Mouse (Mus musculus) megakaryocyte-erythroid progenitor cell, adult 5-6 weeks (primary cell): Measurements from ENCODE around the gene Agxt2. TPM values are rescaled to one million over a fixed set of nuclear protein-coding genes. Genes with fewer than 3 reads are reported as not detected.
A peak's percentile ranks its signal among the peaks of the same experiment; 100 is the strongest.

Experiments
- ATAC-seq: replicated peaks from 2 replicates; pipeline ENCODE4 v1.8.0; 2016; ENCODE audit warnings: mild to moderate bottlenecking, inconsistent platforms; ENCODE audit not compliant: severe bottlenecking, poor library complexity, low FRiP score, low TSS enrichment
- total RNA-seq, 2 experiments: library from RNA; stranded (forward) in 1 of 2; stranded (reverse) in 1 of 2; fragments of 200-1000, 215-1000 nt in 1 of 2; fragments of >200 nt in 1 of 2; fragmentation: Nextera tagmentation in 1 of 2; gene quantifications; 2 replicates each; pipeline ENCODE4 v1.2.3; 2014 to 2017

The Agxt2 gene
- not detected in 2 replicates for total RNA-seq (2014; fragmentation: Nextera tagmentation)
- not detected in 2 replicates for total RNA-seq (2017)

DNA sequence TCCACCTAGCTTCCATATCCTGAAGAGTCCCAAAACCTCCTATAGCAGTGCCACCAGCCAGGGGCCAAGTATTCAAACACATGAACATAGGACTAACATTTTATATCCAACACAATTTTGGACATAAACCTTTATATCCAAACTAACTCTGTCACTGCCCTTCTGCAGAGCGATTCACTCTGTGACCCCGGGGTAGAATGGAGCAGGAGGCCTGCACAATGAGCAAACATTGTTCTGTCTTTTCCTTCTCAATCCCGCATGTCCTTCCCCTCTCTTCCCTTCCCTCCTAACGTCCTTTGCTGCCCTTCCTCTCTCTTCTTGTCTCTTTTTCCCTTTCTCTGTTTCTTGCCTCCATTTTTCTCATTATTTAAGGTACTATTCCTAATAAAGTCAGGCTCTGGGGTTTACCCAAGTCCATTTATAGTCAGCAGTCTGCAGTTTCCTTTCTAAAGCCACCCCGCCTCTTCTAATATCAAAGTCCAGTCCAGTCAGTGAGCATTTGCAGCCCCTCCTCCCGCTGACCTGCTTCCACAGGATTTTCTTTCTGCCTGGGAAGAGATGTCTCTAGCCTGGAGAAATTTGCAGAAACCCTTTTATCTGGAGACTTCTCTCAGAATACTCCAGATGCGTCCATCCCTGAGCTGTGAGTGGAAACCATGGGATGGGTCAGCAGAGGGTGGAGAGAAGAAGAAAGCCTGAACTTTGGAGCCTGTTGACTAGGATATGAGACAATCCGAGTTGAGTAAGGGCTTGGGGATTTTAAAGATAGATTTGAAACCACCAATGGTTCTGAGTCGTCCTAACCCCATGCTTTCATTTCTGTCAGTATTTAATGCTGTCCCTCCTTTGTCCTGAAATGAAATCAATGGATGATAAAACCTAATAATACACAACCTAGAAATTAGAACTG lies at the start of gene Agxt2:
TSS of gene Agxt2 (plus strand) at position 494 of the 910 bp plus-strand sequence.
- ATAC-seq = no peak

DNA sequence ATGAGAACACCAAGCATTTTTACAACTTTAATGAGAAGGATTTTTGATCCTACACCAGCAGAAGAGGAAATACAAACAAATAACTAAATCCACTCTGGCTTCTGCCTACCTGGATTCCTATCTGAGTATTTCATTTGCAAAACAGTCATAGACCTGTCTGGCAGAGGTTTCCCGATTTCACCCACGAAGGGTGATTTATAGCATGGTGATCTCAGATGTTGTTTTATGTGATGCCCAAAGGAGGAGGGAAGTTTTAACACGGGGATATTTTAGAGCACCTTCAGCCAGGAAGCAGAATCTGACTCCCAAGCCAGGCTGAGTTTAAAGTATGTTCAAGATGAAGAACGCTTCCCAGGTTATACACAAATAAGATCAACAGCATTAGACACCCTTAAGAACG lies 46.5 kb upstream of the Agxt2 start:
- no peak for ATAC-seq

DNA sequence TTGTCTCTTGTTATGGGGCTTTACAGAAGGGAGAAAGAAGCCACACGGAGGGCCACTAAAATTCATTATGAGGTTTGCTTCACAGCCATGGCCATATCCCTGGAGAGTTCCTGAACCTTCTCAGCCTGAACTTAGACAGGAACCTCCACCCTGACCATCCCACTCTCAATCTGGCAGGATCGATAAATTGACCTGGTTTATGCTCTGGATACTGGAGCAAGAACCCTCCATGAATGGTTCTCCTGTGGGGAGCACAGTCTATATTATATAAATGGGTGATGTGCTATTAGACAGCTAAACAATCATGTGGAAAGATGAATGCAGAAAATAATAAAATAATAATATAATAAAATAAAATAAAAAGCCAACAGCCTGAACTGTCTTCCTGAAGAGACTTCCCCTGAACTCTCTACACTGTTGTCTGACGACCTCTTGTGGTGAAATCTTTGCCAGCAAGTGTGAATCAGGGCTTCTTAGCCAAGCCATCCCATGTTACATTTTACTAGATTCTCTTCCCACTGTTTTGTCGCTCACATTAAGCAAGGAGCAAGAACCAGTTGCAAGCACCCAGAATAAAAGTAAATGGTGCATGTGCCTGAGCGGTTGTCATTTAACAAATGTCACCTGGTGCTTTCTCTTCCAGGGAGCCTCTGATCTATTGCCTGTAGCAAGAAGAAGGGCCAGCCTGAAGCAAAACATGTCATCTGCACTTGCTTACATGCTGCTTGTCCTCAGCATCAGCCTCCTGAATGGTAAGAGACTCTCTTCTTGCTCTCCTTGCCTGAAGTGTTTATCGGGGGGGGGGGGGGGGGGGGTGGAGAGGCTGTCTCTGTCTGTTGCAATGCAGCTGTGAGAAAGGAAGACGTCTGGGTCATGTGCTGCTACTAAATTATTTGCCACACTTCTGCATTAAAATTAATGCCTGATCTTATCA lies 44.5 kb upstream of the Agxt2 start:
- no peak for ATAC-seq

DNA sequence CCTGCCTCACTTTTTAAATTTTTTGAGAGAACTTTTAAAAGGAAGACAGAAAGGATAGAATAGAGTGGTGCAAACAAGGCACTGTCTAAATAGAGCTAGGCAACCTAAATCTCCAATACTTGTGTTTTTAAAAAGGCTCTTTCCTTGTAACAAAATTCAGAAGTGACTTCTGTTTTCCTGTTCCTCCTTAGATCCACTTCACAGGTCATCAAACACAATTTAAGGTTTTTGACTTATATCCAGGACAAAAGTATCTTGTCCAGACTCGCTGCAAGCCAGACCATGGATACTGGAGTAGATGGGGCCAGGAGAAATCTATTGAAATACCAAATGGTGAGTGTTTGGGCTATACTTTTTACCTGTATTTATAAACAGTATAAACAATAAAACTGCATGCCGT lies 33.3 kb upstream of the Agxt2 start, which contains the start of gene Gm21973:
TSS of gene Gm21973 (plus strand) at position 301 of the 400 bp plus-strand sequence.
- ATAC-seq = no peak

DNA sequence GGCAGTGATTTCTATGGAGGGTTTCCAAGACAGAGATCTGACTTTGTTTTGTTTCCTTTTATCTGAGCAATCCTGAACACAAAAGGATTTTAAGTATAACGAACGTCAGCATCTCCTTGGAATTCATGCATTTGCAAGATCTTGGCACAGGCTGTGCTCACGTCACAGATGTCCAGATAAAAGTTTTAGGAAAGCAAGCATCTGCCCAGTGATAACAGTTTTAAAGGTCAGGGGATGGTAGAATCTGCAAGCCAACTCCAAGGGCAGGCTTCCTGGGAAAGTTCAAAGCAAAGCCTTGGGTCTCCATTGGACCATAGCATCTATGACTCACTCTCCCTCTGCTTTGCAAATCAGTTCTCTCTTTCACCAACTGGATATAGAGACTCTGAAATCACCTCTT lies 27.7 kb upstream of the Agxt2 start:
- no peak for ATAC-seq

DNA sequence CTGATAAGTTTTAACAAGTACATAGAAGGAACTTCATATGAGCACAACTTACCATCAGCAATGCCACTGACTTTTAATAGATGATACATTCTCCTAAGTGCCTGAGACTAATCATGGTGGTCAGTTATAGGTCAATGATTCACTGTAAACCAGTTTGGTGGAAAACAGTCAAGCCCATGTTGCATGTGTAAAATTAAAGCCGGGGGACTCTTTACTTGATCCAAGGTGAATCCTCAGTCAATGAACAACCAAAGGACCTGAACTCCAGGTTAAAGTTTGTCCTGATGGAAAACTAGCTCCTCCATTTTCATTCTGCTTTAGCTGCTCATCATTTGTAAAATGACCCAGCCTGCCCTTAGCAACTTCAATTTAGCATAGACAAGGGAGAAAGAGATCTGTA lies 25.8 kb upstream of the Agxt2 start:
- no peak for ATAC-seq

DNA sequence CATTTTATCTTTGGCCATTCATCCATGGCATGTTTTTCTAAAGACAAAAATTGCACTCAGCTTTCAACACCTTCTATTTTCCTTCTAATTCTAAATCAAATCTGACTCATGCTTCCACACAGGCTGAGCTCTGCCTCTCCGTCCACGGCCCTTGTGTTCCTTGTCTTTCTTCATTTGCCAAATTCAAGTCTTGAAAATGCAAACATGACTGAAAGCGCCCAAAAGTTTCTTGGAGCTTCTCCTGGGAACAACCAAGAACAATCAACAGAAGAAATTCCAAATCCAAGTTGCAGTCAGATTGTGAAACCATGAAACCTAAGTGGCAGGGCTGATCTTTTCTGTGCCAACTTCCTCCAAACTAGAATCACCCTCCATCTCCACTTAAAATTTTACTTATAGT lies 19.7 kb upstream of the Agxt2 start:
- no peak for ATAC-seq

DNA sequence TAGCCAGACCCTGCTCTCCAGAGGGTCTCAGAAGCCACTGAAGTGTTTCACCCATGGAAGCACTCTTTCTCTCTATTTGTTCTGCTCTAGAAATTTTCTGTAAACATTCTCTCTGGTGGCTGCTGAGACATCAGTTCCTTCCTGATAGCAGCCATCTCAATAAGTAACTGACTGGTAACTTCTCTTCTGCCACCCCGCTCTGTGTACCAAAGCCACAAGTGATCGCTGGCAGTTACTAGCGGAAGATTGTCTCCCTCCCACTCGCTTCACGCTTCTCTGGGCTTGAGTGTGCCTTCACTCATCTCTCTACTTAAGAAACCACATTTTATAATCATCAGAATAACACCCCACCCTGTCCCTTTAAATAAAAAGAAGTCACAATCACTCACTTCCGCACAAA lies 11.3 kb upstream of the Agxt2 start:
- no peak for ATAC-seq

DNA sequence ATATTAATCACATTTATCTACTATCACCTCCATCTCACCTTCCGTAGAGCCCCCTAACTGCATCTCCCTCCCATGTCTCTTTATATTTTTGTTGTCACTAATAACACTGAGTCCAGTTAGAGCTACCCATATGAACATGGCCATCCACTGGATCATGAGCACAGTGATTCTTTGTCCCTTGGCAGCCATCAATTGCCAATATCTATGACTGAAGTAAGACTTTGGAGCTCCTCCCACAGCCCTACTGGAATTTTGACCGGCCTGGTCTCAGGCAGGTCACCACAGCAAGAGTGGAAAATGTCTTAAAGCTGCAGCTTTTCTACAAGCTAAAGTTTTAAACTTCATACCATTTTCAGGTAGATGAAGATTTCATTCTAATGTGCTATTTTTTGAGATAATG lies 8.0 kb downstream of the Agxt2 start:
- no peak for ATAC-seq

DNA sequence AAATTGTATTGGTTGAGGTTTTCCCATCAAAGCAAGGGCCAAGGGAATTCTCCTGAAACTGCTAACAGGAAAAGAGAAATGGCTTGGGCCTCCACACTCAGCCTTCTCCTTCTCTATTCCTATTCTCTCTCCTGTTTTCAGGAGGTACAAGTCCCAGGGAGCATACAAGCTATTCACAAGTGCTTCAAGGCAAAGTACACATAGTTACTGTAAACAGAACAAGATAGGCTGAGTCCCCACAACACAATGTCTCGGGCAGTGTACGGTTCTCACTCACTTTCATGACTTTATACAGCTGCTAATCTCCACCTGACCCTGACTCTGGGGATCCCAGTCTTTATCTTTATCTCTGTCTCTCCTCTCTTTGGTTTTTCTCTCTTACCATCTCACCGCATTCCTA lies 17.1 kb downstream of the Agxt2 start:
- no peak for ATAC-seq

DNA sequence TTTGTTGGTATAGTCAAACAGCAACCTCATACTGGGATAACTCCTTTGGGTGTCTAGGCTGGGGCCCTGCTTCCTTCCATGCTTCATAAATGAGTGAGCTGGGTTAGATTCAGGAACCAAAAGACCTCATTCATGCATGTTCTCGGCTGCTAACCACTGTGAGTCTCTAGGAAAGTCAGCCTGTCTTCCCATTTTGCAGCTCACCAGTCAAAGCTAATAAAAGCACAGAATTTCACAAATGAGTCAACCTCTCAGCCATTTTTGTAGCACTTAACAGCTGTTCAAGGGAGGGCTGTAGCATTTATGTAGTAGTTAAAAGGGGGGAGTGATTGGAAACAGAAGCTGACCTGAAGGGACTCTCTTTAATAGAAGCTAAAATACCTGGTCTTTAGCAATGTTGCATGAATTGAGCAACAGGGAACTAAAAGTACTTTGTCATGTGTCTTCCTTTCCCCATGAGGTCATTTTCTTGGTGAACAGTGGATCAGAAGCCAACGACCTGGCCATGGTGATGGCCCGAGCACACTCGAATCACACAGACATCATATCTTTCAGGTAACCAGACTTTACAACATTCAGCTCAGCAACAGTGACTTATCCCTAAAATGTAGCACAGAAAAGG lies 20.1 kb downstream of the Agxt2 start:
- no peak for ATAC-seq

DNA sequence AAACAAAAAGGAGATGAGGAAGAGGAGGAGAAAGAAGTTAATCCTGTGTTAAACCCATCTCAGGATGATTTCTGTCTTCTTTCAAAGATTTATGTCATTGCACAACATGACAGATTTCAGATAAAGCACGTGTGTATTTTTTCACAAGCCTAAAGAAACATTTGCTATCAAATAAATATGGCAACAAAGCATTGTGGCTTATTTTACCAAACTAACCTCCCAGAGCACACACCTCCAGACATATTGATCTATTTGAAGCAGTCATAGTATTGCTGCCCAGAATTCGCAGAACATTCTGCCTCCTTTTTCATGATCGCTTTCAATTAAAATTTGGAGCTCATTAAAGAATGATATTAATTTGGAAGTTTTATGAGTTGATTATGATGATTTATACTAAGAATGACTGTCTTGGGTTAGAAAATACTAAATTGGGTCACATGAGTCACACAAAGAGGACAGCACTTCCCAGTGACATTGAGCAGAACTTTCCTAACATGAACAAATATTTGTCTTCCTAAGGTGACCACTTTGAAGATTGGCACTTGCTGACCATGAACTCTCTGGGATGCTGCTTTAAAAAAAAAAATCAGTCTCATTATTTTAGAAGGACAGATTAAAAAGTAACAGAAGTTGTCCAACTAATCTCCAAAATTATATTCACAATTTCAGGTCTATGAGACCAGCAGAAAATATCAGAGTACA lies 21.6 kb downstream of the Agxt2 start:
- no peak for ATAC-seq

DNA sequence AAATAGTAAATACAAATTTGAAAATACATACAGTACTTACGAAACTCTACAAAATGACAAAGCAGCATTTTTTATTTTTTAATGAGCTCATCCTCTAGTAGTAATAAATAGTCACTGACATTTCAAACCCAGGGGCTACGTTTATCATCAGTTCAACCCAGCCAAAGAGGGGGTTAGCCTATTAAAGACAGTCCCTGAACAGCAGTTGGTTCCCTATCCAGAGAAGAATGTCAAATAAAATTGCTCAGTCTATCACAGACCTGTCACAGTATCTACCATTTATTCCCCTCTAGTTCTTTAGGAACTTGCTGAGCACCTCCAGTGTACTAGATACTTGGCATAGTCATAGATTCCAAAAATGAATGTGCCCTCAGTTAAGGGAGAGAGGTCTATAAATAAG lies 28.9 kb downstream of the Agxt2 start:
- ATAC-seq = no peak

DNA sequence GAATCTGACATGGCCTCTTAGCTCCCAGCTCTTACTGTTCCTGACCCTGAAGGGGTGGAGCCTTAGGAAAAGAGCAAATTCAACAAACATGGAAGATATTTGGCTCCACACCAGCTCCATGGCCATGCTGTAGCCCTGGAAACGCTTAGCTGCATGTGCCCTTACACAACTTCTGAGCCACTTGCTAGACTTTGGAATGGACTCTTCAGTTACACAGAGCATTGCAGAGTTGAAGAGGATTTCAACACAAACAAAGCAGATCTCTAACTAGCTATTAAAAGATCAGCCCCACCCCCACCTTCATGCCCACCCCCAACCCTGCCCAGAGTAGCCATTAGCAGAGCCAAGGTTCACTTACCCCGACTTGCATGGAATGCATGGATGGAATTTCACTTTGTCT lies 41.5 kb downstream of the Agxt2 start:
- no peak for ATAC-seq

DNA sequence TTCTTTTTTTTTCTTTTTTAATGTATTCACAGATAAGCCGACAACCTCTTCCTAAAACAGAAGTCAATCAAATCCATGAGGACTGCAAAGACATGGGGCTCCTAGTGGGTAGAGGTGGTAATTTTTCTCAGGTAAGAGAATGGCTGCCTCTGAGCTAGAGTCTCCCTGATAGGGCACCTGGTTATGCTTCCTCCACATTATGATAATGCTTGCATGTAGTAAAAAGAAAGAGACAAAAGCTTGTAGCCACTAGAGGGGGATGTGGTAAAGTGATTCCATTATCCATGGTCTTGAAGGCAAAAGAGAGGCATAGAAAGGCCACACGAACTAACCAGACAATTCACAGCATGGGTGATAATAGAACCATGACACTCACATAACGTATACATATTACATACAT lies 42.1 kb downstream of the Agxt2 start:
- ATAC-seq = peak; percentile 61

DNA sequence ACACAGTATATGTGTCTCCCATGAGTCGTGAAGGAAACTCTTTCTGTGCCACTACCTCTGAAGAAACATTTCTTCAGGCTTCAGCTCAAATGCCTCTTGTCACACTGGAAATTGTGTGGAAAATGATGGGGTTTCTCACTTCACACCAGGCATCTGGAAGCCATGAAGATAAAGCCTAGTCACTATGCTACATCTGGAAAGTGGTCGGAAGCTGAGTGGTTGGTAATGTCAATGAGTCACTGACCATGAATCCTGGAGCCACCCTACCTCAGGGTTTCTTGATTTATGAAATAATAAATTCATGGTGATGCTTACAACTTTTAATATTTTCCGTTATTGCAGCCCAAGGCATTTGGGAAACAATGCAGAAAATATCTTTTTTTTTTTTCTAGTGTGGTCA lies 51.5 kb downstream of the Agxt2 start:
- no peak for ATAC-seq

DNA sequence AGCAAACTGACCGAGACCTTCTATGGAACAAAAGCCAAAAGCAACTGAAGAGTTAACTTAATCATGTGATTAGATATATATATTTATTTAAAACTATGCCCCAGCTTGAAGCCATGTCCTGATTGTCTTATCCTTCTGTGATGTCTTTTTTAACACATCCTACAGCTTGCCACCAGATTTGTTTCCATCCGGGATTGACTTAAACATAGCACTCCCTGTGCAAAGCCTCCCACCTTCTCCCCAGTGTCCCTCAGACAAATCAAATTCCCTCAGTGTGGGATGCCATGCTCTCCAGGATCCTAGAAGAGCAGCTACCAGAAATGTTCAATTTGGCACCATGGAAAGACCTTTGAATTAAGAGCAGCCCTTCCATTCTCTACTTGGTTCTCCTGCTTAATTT lies 52.5 kb downstream of the Agxt2 start:
- ATAC-seq = no peak

DNA sequence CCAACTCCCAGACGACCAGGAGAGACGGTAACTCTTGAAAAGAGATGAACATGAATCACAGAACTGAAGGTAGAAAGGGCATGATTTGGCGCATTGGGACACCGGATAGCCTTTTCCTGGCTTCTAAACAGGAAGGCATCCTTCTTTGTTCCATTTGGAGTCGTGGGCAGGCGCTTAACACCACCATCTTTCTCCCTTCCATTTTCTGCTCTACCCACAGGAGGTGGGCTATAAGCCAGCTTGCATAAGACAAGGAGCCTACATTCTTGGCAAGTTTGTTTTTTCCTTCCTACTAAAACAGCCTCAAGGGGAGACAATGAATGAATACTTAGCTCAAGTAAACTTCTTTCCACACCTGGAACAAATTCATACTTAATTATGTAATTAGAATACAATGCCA lies 55.3 kb downstream of the Agxt2 start:
- ATAC-seq = no peak

DNA sequence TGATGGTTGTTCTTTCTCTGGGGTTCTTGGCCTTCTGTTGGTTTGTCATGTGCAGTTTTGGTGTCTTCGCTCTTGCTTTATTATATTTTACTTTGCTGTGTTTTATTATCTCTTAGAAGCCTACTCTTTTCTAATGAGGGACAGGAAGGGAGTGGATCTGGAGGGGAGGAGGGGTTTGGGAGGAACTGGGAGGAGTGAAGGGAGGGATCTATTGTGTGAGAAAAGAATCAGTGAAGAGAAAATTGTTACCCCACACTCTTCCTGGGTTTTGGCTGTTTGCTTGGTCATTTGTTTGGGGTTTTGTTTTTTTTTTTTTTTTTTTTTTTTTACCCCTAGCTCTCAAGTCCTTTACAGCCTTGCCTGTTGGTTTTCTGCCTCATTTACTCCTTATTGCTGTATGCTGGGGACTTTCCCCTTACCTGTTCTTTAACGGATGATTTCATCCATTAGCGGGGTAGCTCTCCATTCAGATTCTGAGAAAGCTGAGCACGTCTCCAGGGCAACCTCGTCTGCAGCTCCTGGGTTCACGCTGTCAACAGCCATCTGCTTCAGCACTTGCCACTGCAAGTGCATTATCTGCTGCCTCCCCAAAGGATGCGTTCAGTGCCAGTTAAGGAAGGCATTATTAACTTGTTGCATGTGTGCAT lies 62.9 kb downstream of the Agxt2 start:
- no peak for ATAC-seq
